Mouse (Mus musculus) stomach, embryonic 14.5 days (tissue): ENCODE measurements around the gene Sult1e1. TPM values are rescaled to one million over a fixed set of nuclear protein-coding genes. Genes with fewer than 3 reads are reported as not detected.

Source experiments
- ATAC-seq: fragments of 200-750 bp; cut with Nextera tagmentation; 2 replicates; pipeline ENCODE4 v1.8.0; 2017; ENCODE audit warnings: low read depth, moderate TSS enrichment; ENCODE audit not compliant: insufficient number of reproducible peaks, insufficient read depth, low FRiP score
- H3K27ac ChIP-seq: fragments of 300-500 bp; sonication (generic); 2 replicates; pipeline ENCODE4 v1.5.1; 2014; ENCODE audit warnings: mild to moderate bottlenecking, low read length, moderate library complexity, mixed read lengths
- H3K27me3 ChIP-seq: fragments of 300-500 bp; sonication (generic); 2 replicates; pipeline ENCODE4 v1.6.1; 2014; ENCODE audit warnings: low read length, control low read depth, mixed read lengths; ENCODE audit not compliant: control insufficient read depth, insufficient read depth
- H3K36me3 ChIP-seq: fragments of 300-500 bp; sonication (generic); 2 replicates; pipeline ENCODE4 v1.6.1; 2014; ENCODE audit warnings: mild to moderate bottlenecking, control low read depth, low read length, moderate library complexity, mixed read lengths; ENCODE audit not compliant: control insufficient read depth, insufficient read depth
- H3K4me1 ChIP-seq: fragments of 300-500 bp; sonication (generic); 2 replicates; pipeline ENCODE4 v1.6.1; 2014; ENCODE audit warnings: low read length, control low read depth, mixed read lengths; ENCODE audit not compliant: control insufficient read depth, insufficient read depth
- H3K4me2 ChIP-seq: fragments of 300-500 bp; sonication (generic); replicated peaks from 2 replicates; pipeline ENCODE4 v1.6.1; 2014; ENCODE audit warnings: low read depth, low read length, control low read depth
- H3K4me3 ChIP-seq: fragments of 300-500 bp; sonication (generic); 2 replicates; pipeline ENCODE4 v1.5.1; 2014; ENCODE audit warnings: low read depth, low read length, control low read depth
- H3K9ac ChIP-seq: fragments of 300-500 bp; sonication (generic); replicated peaks from 2 replicates; pipeline ENCODE4 v1.6.1; 2014; ENCODE audit warnings: low read depth, mild to moderate bottlenecking, control low read depth, low read length, moderate library complexity, mixed read lengths
- H3K9me3 ChIP-seq: fragments of 300-500 bp; sonication (generic); 2 replicates; pipeline ENCODE4 v1.6.1; 2016; ENCODE audit warnings: low read depth, low read length, control low read depth; ENCODE audit not compliant: control insufficient read depth
- WGBS: fragments of 180-500 bp; shearing (Covaris S2); extraction: QIAGEN DNeasy Blood & Tissue Kit; methylation state at CpG from one replicate; pipeline ENCODE4 v1.1.7; 2014; 5-methylcytosine and 5-hydroxymethylcytosine counted together
- polyA plus RNA-seq: library from polyadenylated mRNA; unstranded; fragments of >200 nt; fragmentation: Nextera tagmentation; extraction: Ambion mirVana; gene quantifications from 2 replicates; pipeline ENCODE4 v1.2.1, GENCODE M21; 2014

Gene Sult1e1
- not detected in 2 replicates for polyA plus RNA-seq

GRCm38 (mm10) chr5:87591494-87591893 lies at the start of gene Sult1e1:
TSS of gene Sult1e1 (minus strand) at chr5:87591594.
- no peaks in the 10 kb centered on the region for H3K4me1 ChIP-seq
- no peak within 1 kb of the TSS for H3K4me2 ChIP-seq
- H3K27ac ChIP-seq = no peak within 1 kb of the TSS
- WGBS = 65% methylated on average over 5 of the region's 5 CpGs
- H3K9ac ChIP-seq = no peak within 1 kb of the TSS
- H3K27me3 ChIP-seq = no peaks in the 10 kb centered on the region
- H3K4me3 ChIP-seq = no peak within 1 kb of the TSS
- ATAC-seq = no peak
- no peaks in the 10 kb centered on the region for H3K36me3 ChIP-seq
- H3K9me3 ChIP-seq = no peaks in the 10 kb centered on the region

DNA sequence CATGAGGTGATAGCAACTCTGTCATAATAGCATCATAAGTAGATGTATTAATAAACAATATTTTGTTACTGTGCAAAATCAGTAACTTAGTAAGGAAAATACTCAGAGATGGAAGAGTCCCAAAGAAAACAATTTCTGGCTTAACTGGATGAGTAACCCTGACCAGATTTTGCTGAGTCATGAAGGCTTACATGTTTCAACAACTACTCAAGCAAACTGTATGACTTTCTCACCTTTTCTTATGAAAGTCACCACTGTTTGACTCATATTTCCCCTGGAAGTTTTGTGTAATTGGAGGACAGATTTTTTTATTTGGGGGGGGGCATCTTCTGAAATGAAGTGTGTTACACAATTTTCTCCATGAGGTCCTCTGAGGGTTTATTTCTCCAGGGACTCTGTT lies 31.3 kb upstream of the Sult1e1 start:
- Histone ChIP-seq H3K9me3 (no peaks in the 10 kb centered on the region), H3K4me1 (no peaks in the 10 kb centered on the region), H3K9ac (no peak overlapping the region), H3K4me3 (no peak overlapping the region), H3K36me3 (no peaks in the 10 kb centered on the region), H3K27me3 (no peaks in the 10 kb centered on the region), H3K4me2 (no peak overlapping the region), H3K27ac (no peak overlapping the region)
- ATAC-seq = no peak

GRCm38 (mm10) chr5:87615128-87615390 lies 23.7 kb upstream of the Sult1e1 start:
- Histone ChIP-seq H3K4me3 (no peak overlapping the region), H3K4me2 (no peak overlapping the region), H3K36me3 (no peaks in the 10 kb centered on the region), H3K9me3 (no peaks in the 10 kb centered on the region), H3K9ac (no peak overlapping the region), H3K27ac (no peak overlapping the region), H3K4me1 (no peaks in the 10 kb centered on the region), H3K27me3 (no peaks in the 10 kb centered on the region)
- ATAC-seq = no peak
- WGBS = 94% methylated on average over 2 of the region's 2 CpGs

DNA sequence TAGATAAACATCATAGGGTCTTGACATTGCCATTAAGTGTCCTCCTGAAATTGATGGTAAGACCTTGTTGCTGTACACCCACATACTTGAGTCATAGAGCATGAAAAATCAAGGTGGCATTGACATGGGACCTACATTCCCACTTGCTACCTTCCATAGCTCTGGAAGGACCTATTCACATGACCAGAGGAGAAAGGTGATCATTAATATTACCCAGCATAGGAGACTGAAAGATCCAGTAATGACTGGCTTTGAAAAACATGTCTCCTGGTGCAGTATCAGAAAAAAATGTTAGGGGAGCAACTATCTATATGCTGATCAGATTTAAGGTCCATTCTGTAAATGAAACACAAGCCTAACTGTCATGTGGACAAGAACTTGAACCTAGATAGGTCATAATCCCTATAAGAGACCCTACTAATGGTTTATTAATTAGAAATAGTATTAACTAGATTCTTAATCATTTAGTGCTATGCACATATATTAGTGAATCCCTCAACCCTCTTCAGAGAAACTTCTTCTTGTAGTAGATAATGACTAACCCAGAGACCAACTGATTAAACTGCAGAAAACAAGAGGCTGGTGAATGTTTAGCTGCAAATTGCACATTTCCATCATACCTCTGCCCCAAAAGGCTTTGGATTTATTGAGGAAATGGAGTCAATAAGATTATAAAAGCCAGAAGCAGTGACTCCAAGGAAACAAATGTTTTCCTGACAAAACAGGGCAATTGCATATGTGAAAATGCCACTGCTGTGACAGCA lies 23.2 kb upstream of the Sult1e1 start:
- ATAC-seq = no peak

GRCm38 (mm10) chr5:87601018-87601417 lies 9.6 kb upstream of the Sult1e1 start:
- no peak; the same call in 1 of the 2 replicates for ATAC-seq
- Histone ChIP-seq H3K27ac (no peak overlapping the region), H3K4me3 (no peak overlapping the region), H3K27me3 (no peaks in the 10 kb centered on the region), H3K4me2 (no peak overlapping the region), H3K9ac (no peak overlapping the region), H3K4me1 (no peaks in the 10 kb centered on the region), H3K36me3 (no peaks in the 10 kb centered on the region), H3K9me3 (no peaks in the 10 kb centered on the region)
- WGBS = 74% methylated on average over 3 of the region's 3 CpGs

More for the DNA sequence above, 23.2 kb upstream of the Sult1e1 start:
- Histone ChIP-seq H3K9me3 (no peaks in the 10 kb centered on the region), H3K36me3 (no peaks in the 10 kb centered on the region), H3K9ac (no peak overlapping the region), H3K4me3 (no peak overlapping the region), H3K27me3 (no peaks in the 10 kb centered on the region), H3K27ac (no peak overlapping the region), H3K4me2 (no peak overlapping the region), H3K4me1 (no peaks in the 10 kb centered on the region)

DNA sequence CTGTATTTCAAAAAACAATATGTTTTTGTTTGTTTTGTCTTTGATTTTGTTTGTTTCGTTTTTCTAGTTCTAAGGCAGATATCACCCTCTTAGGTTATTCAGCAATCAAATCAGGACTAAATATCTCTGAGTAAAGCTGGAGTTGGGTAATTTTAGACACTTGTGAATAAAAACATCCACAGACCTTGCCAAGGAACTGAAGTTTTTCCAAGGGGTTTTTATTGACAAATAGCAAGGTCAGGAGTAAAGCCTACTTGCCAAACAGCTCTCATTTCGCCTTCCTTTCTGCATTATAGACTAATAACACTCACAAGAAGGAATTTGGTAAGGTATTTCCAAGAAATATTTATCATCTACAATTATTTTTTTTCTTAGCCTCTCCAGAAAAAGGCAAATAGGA lies 6.5 kb upstream of the Sult1e1 start:
- Histone ChIP-seq H3K27me3 (no peaks in the 10 kb centered on the region), H3K27ac (no peak overlapping the region), H3K9ac (no peak overlapping the region), H3K4me3 (no peak overlapping the region), H3K4me1 (no peaks in the 10 kb centered on the region), H3K4me2 (no peak overlapping the region), H3K9me3 (no peaks in the 10 kb centered on the region), H3K36me3 (no peaks in the 10 kb centered on the region)
- 66% methylated on average over 2 of the region's 2 CpGs for WGBS
- no peak for ATAC-seq

GRCm38 (mm10) chr5:87589916-87590315 lies 1.5 kb downstream of the Sult1e1 start:
- Histone ChIP-seq H3K4me3 (no peak overlapping the region), H3K27ac (no peak overlapping the region), H3K4me2 (no peak overlapping the region), H3K36me3 (no peaks in the 10 kb centered on the region), H3K27me3 (no peaks in the 10 kb centered on the region), H3K4me1 (no peaks in the 10 kb centered on the region), H3K9ac (no peak overlapping the region), H3K9me3 (no peaks in the 10 kb centered on the region)
- no peak for ATAC-seq
- 82% methylated on average over 2 of the region's 2 CpGs for WGBS

- H3K4me2 ChIP-seq = no peak overlapping the region
- H3K4me3 ChIP-seq = no peak overlapping the region
- no peak overlapping the region for H3K9ac ChIP-seq
- ATAC-seq = no peak
- no peaks in the 10 kb centered on the region for H3K9me3 ChIP-seq
- H3K4me1 ChIP-seq = no peaks in the 10 kb centered on the region
- no peak overlapping the region for H3K27ac ChIP-seq
- H3K27me3 ChIP-seq = no peaks in the 10 kb centered on the region
- WGBS = 72% methylated on average over 1 of the region's 1 CpGs
- no peaks in the 10 kb centered on the region for H3K36me3 ChIP-seq
These were observed 11.0 kb downstream of the Sult1e1 start for GRCm38 (mm10) chr5:87580389-87580788.

DNA sequence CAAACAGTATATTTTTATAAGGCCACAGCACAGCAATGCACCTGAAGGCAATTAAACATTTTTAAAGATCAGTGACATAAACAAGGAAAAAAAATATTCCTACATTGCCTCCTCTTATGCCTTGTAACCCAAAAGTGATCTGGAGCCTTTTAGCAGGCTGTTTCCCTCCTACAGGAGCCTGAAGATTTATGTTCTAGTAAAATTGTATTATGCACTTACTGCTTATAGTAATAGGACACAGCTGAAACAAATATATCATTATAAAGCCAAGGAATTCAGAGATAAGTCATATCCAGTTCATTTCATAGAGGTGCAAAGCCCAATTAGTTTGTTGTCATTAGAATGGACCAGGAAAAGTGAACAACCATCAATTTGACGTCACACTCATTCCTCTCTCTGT lies 17.2 kb downstream of the Sult1e1 start:
- no peak for ATAC-seq
- H3K9me3 ChIP-seq = no peaks in the 10 kb centered on the region
- H3K36me3 ChIP-seq = no peaks in the 10 kb centered on the region
- H3K4me2 ChIP-seq = no peak overlapping the region
- H3K9ac ChIP-seq = no peak overlapping the region
- no peak overlapping the region for H3K4me3 ChIP-seq
- H3K4me1 ChIP-seq = no peaks in the 10 kb centered on the region
- H3K27ac ChIP-seq = no peak overlapping the region
- H3K27me3 ChIP-seq = no peaks in the 10 kb centered on the region
- 37% methylated on average over 1 of the region's 1 CpGs for WGBS
